In the genomic region with DNA sequence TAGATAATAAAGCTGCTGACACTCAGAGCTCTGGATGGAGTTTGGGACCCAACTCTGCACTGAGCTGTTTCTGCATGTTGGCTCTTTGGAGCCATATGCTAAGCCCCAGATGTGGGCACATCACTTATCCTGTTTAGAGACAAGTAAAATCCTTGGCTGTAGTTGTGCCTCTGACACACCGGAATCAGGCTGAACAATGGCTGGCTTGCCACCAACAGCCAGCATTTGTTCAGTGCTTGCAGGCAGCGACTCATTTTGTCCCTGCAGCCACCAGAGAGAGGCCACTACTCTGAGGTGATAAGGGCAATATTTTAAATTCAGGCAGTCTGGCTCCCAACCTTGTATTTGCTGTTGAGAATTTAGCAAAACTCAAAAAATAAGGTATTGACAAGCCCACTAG, we compare ENCODE assay signal across 11 mouse cellular contexts. TPM values are rescaled to one million over a fixed set of nuclear protein-coding genes. Genes with fewer than 3 reads are reported as not detected.
A peak's percentile ranks its signal among the peaks of the same experiment; 100 is the strongest.
DNase-seq lines count a peak whose midpoint lies in the region.
"Had no signal": no experiment of that assay in that cellular context is flagged by ENCODE, and none has a peak within 500 bp of the region (broad histone marks: within the 10 kb centered on the region; RNA-seq: fewer than 3 reads in every experiment).

No protein-coding gene starts in this region.

- peak; percentile 28 for DNase-seq in 3T3-L1 (ENCODE audit: low read depth, low spot score)
- peak; percentile 24 for DNase-seq in adrenal gland, postnatal 25 days
- DNase-seq in heart, postnatal 25 days (ENCODE audit: low spot score) = peak; percentile 54
- DNase-seq in kidney, postnatal 36 days = peak; percentile 73 to 76
- DNase-seq in thymus, postnatal 10 days (ENCODE audit: low spot score in 2 of 2) = no peak
- no peak for DNase-seq in testis, postnatal 14 days (ENCODE audit: low spot score)
- DNase-seq in right cerebral cortex, postnatal 4 days = no peak
- no peak for DNase-seq in embryo, embryonic 10.5 days (ENCODE audit: low spot score)
- DNase-seq: gastrocnemius, postnatal 25 days; liver, embryonic 13.5 days; right cerebral cortex, postnatal 14 days had no signal

- intact Hi-C loops in heart, postnatal 25 days (cut with DNase I) = loop anchor here (10.0 kb wide), 1 partner anchor 456 kb away; a partner anchor contains a TSS

RNA-seq across cellular contexts. Expression of a gene that starts 58.2 kb away (rescaled TPM):
- total RNA-seq in adrenal gland, postnatal 25 days (2021) = 20.6 and 32.1 TPM in 2 replicates
- total RNA-seq in heart, postnatal 25 days (2021) = 10 to 100 TPM; 14.6 to 15.6 TPM

Comparison
In these comparisons a context has a peak if more than half of its experiments do, and no peak if none do; other contexts are left out.
1. DNase-seq: peak in 3T3-L1 (single experiment), adrenal gland, postnatal 25 days (single experiment), heart, postnatal 25 days (single experiment) and kidney, postnatal 36 days (2 of 2); none in thymus, postnatal 10 days (0 of 2), testis, postnatal 14 days (single experiment), right cerebral cortex, postnatal 4 days (single experiment) and embryo, embryonic 10.5 days (single experiment).